Mouse (Mus musculus) frontal cortex, adult (tissue): ENCODE measurements around the gene Tcf12.

Source experiments
- ATAC-seq: cut with Nextera tagmentation; 2 replicates; pipeline ENCODE4 v1.9.2; 2017; ENCODE audit warnings: mild to moderate bottlenecking, moderate library complexity, mixed read lengths; ENCODE audit not compliant: low TSS enrichment

The Tcf12 gene

DNA sequence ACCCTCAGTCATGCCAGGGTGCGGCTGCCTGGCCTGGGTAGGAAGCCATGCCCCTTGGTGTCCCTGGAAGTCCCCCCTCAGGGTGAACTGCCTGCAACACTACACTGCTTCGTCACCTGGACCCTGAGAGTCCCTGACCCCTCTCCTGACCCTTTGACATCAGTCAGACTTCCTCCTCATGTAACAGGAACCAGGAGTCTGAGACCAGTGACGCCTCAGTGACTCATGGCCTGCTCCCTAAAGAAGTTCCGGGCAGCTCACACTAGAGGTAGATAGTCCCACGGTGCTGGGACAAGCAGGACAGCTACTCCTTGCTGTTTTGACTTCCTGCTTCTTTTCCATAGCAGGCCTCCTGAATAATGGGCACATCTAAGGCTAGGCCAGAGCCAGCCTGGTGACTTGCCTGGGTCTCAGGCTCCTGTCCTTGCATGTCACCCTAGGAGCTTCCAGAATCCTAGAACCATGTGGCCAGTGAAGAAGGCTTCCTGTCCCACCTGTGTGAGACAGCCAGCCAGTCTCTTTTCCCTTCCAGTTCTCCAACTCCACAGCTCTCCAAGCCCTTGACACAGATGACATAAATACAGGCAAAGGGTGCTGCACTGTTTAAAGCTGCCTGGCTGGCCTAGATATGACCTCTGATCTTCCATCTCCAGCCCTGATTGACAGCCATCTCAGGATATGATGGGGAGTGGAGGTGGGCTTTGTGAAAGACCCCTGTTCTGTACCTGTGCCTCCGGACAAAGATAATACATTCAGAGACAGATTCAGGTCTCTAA lies 305.8 kb downstream of the Tcf12 start:
- ATAC-seq = no peak

DNA sequence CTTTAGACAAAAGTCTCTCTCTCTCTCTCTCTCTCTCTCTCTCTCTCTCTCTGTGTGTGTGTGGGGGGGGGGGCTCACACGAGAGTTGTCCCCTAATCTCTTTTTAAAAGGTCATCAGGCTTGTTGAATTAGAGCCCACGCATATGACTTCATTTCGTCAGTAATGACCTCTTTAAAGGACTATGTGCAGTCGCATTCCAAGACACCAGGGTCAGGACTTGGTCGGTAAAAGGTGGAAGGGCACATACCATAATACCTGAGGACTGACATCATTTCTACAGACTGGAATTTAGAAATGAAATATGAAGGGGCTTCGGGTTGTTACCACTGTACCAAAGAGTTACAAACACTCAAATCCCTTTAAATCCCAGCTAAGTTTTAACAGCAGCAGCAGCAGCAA lies 307.6 kb downstream of the Tcf12 start:
- no peak for ATAC-seq

DNA sequence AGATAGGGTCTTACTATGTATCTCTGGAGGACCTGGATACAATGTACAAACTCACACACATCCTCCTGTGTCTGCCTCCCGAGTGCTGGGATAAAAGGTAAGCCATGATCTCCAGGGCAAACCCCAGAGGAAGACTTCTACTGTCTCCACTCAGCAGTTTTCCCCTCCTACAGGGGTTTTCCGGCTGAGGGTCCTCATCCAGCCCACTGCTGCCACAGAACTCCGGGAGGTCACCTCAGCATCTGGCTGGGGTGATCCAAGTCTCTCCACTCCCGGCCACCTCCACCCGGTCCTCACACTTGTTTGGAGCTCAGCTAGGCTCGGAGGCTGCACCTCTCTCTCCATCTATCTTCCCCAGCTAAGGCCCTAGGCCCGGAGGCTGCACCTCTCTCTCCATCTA lies 308.4 kb downstream of the Tcf12 start:
- no peak for ATAC-seq

DNA sequence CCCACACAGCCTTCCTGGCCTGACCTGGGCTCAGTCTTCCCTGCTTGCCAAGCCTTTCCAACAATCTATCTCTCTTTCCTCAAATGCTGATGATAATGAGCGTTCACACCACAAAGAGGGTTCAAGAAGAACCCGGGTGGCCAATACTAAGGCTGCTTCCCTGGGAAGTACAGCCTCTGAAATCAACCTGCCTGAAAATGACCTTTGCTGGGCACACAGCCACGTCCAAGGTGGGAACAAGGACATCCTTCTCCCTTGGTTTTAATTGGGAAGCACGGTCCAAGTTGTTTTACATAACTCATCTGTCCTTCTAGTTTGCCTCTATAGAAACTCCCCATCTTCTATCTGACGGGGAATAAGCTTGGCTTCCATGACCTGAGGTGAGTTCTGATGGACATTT lies 312.1 kb downstream of the Tcf12 start:
- no peak for ATAC-seq

DNA sequence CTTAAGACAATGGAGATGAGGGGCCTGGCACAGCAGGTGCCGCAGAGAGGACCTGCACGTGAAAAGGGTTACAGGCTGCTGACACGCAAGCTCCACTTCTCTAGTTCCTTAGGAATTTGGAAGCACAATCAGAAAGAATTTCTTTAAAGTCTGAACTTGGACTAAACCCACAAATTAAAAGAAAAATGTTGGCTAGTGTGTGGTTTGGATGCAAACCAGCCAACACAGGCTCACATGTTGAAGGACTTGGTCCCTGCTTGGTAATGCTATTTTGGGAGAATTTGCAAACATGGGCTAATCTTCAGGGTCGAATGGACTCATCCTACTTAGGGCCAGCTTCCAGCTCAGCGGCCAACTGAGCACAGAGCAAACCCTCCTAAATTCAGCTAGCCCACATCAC lies 313.5 kb downstream of the Tcf12 start:
- no peak for ATAC-seq
